Mouse (Mus musculus) liver, embryonic 11.5 days (tissue): ENCODE measurements at regions not wholly inside any gene's neighbourhood (a gene's known extent, or its start where the extent isn't known, plus 50 kb on each side); places are given as distances from the start of the nearest gene placed in this dataset.

Experiments
- ATAC-seq: fragments of 200-750 bp; cut with Nextera tagmentation; replicated peaks from 2 replicates; pipeline ENCODE4 v1.8.0; 2017; ENCODE audit warnings: moderate number of reproducible peaks, mild to moderate bottlenecking, moderate TSS enrichment, moderate library complexity; ENCODE audit not compliant: low FRiP score
- DNase-seq: peaks from one replicate; pipeline ENCODE4 v3.0.0-alpha.2; 2017; ENCODE audit warnings: low spot score
- H3K27ac ChIP-seq: fragments of 300-500 bp; sonication (generic); 2 replicates; pipeline ENCODE4 v1.5.1; 2014; ENCODE audit warnings: mild to moderate bottlenecking, low read depth, low read length, control low read depth
- H3K27me3 ChIP-seq: fragments of 300-500 bp; sonication (generic); replicated peaks from 2 replicates; pipeline ENCODE4 v1.6.1; 2014; ENCODE audit warnings: low read length, mixed read lengths; ENCODE audit not compliant: control insufficient read depth, insufficient read depth
- H3K36me3 ChIP-seq: fragments of 300-500 bp; sonication (generic); 2 replicates; pipeline ENCODE4 v1.6.1; 2014; ENCODE audit warnings: mild to moderate bottlenecking, low read length, moderate library complexity, mixed read lengths; ENCODE audit not compliant: control insufficient read depth, insufficient read depth
- H3K4me1 ChIP-seq: fragments of 300-500 bp; sonication (generic); replicated peaks from 2 replicates; pipeline ENCODE4 v1.6.1; 2014; ENCODE audit warnings: low read length, mixed read lengths; ENCODE audit not compliant: control insufficient read depth, insufficient read depth
- H3K4me2 ChIP-seq: fragments of 300-500 bp; sonication (generic); 2 replicates; pipeline ENCODE4 v1.6.1; 2014; ENCODE audit warnings: mild to moderate bottlenecking, control low read depth, moderate library complexity
- H3K4me3 ChIP-seq: fragments of 300-500 bp; sonication (generic); 2 replicates; pipeline ENCODE4 v1.5.1; 2014; ENCODE audit warnings: low read depth, low read length, control low read depth
- H3K9ac ChIP-seq: fragments of 300-500 bp; sonication (generic); 2 replicates; pipeline ENCODE4 v1.6.1; 2014; ENCODE audit warnings: low read depth, low read length, control low read depth
- H3K9me3 ChIP-seq: fragments of 300-500 bp; sonication (generic); 2 replicates; pipeline ENCODE4 v1.6.1; 2016; ENCODE audit warnings: low read length, inconsistent platforms, mixed read lengths; ENCODE audit not compliant: control insufficient read depth
- whole genome bisulfite sequencing: fragments of 180-500 bp; shearing (Covaris S2); extraction: QIAGEN DNeasy Blood & Tissue Kit; methylation state at CpG from one replicate; pipeline ENCODE4 v1.1.7; 2014; 5-methylcytosine and 5-hydroxymethylcytosine counted together

GRCm38 (mm10) chr14:105815827-105816226, 80.8 kb downstream of the Spry2 start:
- H3K9ac ChIP-seq, result no peak overlapping the region
- no peak for ATAC-seq
- H3K9me3 ChIP-seq, result no peaks in the 10 kb centered on the region
- no peaks in the 10 kb centered on the region for H3K36me3 ChIP-seq
- peak overlapping the region; percentile 49 for H3K4me2 ChIP-seq
- H3K4me1 ChIP-seq, result no peaks in the 10 kb centered on the region; the same call in 1 of the 2 replicates
- no peak overlapping the region for H3K27ac ChIP-seq
- no peak for DNase-seq
- H3K27me3 ChIP-seq, result no peaks in the 10 kb centered on the region
- H3K4me3 ChIP-seq, result 0 out of 2 replicates have a peak overlapping the region, but pooled peaks have one; percentile 3
- WGBS, result 32% methylated on average over 6 of the region's 6 CpGs

GRCm38 (mm10) chr14:105815281-105815680, 81.3 kb downstream of the Spry2 start:
- no peak overlapping the region for H3K9ac ChIP-seq
- WGBS, result 42% methylated on average over 12 of the region's 12 CpGs
- ATAC-seq (0 out of 2 replicates have a peak, but pooled peaks have one; percentile 23), DNase-seq (no peak)
- H3K27me3 ChIP-seq, result no peaks in the 10 kb centered on the region
- H3K4me3 ChIP-seq, result 0 out of 2 replicates have a peak overlapping the region, but pooled peaks have one; percentile 3
- H3K4me2 ChIP-seq, result peak overlapping the region; percentile 49
- no peaks in the 10 kb centered on the region for H3K9me3 ChIP-seq
- H3K27ac ChIP-seq, result no peak overlapping the region
- no peaks in the 10 kb centered on the region for H3K36me3 ChIP-seq
- no peaks in the 10 kb centered on the region; the same call in 1 of the 2 replicates for H3K4me1 ChIP-seq

- DNase-seq (no peak), ATAC-seq (no peak)
- Histone ChIP-seq H3K9ac (no peak overlapping the region), H3K27ac (no peak overlapping the region), H3K9me3 (no peaks in the 10 kb centered on the region), H3K36me3 (no peaks in the 10 kb centered on the region), H3K4me3 (no peak overlapping the region), H3K27me3 (no peaks in the 10 kb centered on the region), H3K4me1 (no peaks in the 10 kb centered on the region; the same call in 1 of the 2 replicates), H3K4me2 (no peak overlapping the region)
Observed at GRCm38 (mm10) chr14:105813661-105814060, 83.0 kb downstream of the Spry2 start.

GRCm38 (mm10) chr14:105813097-105813496, 83.5 kb downstream of the Spry2 start:
- ATAC-seq, result no peak
- Histone ChIP-seq H3K27ac (no peak overlapping the region), H3K27me3 (no peaks in the 10 kb centered on the region), H3K4me3 (no peak overlapping the region), H3K4me1 (no peaks in the 10 kb centered on the region; the same call in 1 of the 2 replicates), H3K36me3 (no peaks in the 10 kb centered on the region), H3K4me2 (no peak overlapping the region), H3K9ac (no peak overlapping the region), H3K9me3 (no peaks in the 10 kb centered on the region)
- WGBS, result 85% methylated on average over 6 of the region's 6 CpGs
- no peak for DNase-seq

- Histone ChIP-seq H3K36me3 (no peaks in the 10 kb centered on the region), H3K27me3 (no peaks in the 10 kb centered on the region), H3K4me3 (no peak overlapping the region), H3K9me3 (no peaks in the 10 kb centered on the region), H3K4me2 (no peak overlapping the region), H3K27ac (no peak overlapping the region), H3K9ac (no peak overlapping the region), H3K4me1 (peaks cover 9% of the 10 kb centered on the region)
- 79% methylated on average over 6 of the region's 6 CpGs for WGBS
- ATAC-seq (no peak), DNase-seq (no peak)
Observed at GRCm38 (mm10) chr14:105805762-105806161, 90.9 kb downstream of the Spry2 start.

- DNase-seq, result no peak
- Histone ChIP-seq H3K4me2 (no peak overlapping the region), H3K4me3 (no peak overlapping the region), H3K27ac (no peak overlapping the region), H3K4me1 (peaks cover 9% of the 10 kb centered on the region), H3K9ac (no peak overlapping the region), H3K36me3 (no peaks in the 10 kb centered on the region), H3K27me3 (no peaks in the 10 kb centered on the region), H3K9me3 (no peaks in the 10 kb centered on the region)
- no peak for ATAC-seq
- 59% methylated on average over 5 of the region's 5 CpGs for WGBS
Observed at GRCm38 (mm10) chr14:105805362-105805761, 91.3 kb downstream of the Spry2 start.

- 87% methylated on average over 5 of the region's 5 CpGs for WGBS
- DNase-seq (no peak), ATAC-seq (no peak)
- Histone ChIP-seq H3K27ac (no peak overlapping the region), H3K4me3 (no peak overlapping the region), H3K36me3 (no peaks in the 10 kb centered on the region), H3K9ac (no peak overlapping the region), H3K27me3 (no peaks in the 10 kb centered on the region), H3K4me2 (no peak overlapping the region), H3K9me3 (no peaks in the 10 kb centered on the region), H3K4me1 (peaks cover 9% of the 10 kb centered on the region)
Observed at GRCm38 (mm10) chr14:105804761-105805160, 91.9 kb downstream of the Spry2 start.

GRCm38 (mm10) chr14:105803281-105803680, 93.3 kb downstream of the Spry2 start:
- no peaks in the 10 kb centered on the region for H3K9me3 ChIP-seq
- H3K4me2 ChIP-seq, result peak overlapping the region; percentile 60
- DNase-seq (no peak), ATAC-seq (no peak)
- H3K27me3 ChIP-seq, result no peaks in the 10 kb centered on the region
- H3K4me1 ChIP-seq, result peaks cover 9% of the 10 kb centered on the region
- 28% methylated on average over 7 of the region's 7 CpGs for WGBS
- no peak overlapping the region for H3K27ac ChIP-seq
- H3K4me3 ChIP-seq, result peak overlapping the region; percentile 19; the same call in 1 of the 2 replicates
- no peaks in the 10 kb centered on the region for H3K36me3 ChIP-seq
- no peak overlapping the region for H3K9ac ChIP-seq

GRCm38 (mm10) chr14:105802529-105803280, 93.9 kb downstream of the Spry2 start:
- no peaks in the 10 kb centered on the region for H3K36me3 ChIP-seq
- H3K4me3 ChIP-seq, result peak overlapping the region; percentile 19; the same call in 1 of the 2 replicates
- H3K9ac ChIP-seq, result no peak overlapping the region
- ATAC-seq (peak; percentile 34; the same call in 1 of the 2 replicates), DNase-seq (peak; percentile 32)
- H3K9me3 ChIP-seq, result no peaks in the 10 kb centered on the region
- 0 out of 2 replicates have a peak overlapping the region, but pooled peaks have one; percentile 38 for H3K27ac ChIP-seq
- 4% methylated on average over 18 of the region's 18 CpGs for WGBS
- no peaks in the 10 kb centered on the region for H3K27me3 ChIP-seq
- H3K4me1 ChIP-seq, result peaks cover 9% of the 10 kb centered on the region
- peak overlapping the region; percentile 60 for H3K4me2 ChIP-seq
